Mouse (Mus musculus) ES-E14 (cell line): ENCODE data around the gene Sh3bp4.

Source experiments
- CHD2 ChIP-seq: IDR thresholded peaks from 2 replicates; pipeline ENCODE4 v1.6.1; 2014; ENCODE audit warnings: mild to moderate bottlenecking, low read depth, low read length, inconsistent platforms
- ZC3H11A ChIP-seq: IDR thresholded peaks from 2 replicates; pipeline ENCODE4 v1.6.1; 2012; ENCODE audit warnings: low read depth, mild to moderate bottlenecking, inconsistent platforms, low read length, borderline replicate concordance
- ZNF384 ChIP-seq: IDR thresholded peaks from 2 replicates; pipeline ENCODE4 v1.6.1; 2012; ENCODE audit warnings: low read depth, low read length, inconsistent platforms

GRCm38 (mm10) chr1:89081371-89081770 is 11.2 kb downstream of the Sh3bp4 start:
- TF ChIP-seq ZC3H11A = no peak
- no peak for TF ChIP-seq ZNF384
- no peak for TF ChIP-seq CHD2
